Mouse (Mus musculus) spleen, embryonic (tissue): ENCODE data around the gene Misp.

Experiments
- CTCF ChIA-PET: fragments of 350-600 bp; sonication (Branson Sonifier 250); formaldehyde crosslinking; loops from one replicate; lab custom pipeline; 2022; lab: Charles Lee

Gene Misp

GRCm38 (mm10) chr10:79820782-79821181 is at the start of gene Misp:
Gene Misp, plus strand, starts transcription at chr10:79820989.
- CTCF ChIA-PET, result interaction anchor here (0.6 to 0.8 kb wide), 2 partner anchors 9 to 107 kb away, joined by 4 read pairs; no protein-coding TSS in a partner anchor

DNA sequence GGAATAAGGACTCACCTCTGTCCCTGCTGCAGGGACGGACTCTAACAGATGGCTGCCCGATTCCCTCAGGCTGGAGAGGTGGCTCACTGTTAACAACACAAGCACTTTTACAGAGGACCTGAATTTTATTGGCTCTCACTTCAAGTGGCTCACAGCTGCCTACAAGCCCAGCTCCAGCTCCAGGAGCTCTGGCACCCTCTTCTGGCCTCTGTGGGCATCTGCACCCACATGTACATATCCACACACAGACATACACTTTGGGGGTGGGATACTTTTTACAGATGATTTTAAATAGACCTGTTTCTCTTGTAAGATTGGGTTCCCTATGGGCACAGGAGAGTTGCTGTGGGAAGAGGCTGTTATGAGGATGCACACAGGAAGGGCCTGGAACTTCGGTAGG is 48.5 kb upstream of the Misp start:
- CTCF ChIA-PET, result no interaction called here

DNA sequence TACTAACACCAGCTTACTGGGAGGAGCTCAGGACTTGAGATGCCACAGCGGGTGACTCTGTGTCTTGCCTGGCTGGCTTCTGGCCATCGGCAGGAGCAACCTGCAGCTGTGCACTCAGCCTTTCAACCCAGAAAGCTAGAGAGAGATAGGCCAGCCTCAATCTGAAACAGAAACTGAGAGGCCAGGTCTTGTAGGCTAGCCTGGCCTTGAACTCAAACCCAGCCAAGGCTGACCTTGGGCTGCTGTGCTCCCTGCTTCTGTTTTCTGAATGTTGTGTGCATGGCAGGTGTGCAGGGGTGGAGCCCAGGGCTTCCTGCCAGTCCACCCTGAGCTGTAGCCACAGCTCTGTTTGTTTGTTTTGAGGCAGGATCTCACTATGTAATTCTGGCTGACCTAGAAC is 47.6 kb upstream of the Misp start:
- CTCF ChIA-PET, result no interaction called here

- CTCF ChIA-PET, result interaction anchor here (0.7 to 1.1 kb wide), 2 partner anchors 11 to 1557 kb away, joined by 4 to 15 read pairs; no protein-coding TSS in a partner anchor
Observed at GRCm38 (mm10) chr10:79774486-79775279, 46.1 kb upstream of the Misp start.

DNA sequence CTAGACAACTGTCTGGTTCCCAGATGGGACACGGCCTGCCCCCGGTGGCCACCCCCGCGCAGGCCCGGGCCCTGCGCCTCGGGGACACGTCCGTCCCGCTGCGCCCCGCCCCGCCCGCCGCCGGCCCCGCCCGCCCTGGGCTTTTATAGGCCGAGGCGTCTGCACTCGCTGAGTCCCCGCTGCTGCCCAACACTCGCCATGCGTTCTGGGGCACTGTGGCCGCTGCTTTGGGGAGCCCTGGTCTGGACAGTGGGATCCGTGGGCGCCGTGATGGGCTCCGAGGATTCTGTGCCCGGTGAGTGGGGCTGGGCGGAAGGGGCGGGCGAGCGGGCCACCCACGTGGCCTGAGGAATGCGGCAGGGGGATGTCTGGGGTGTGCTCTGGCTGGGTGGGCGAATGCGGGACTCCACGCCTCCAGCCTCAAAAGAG is 43.7 kb upstream of the Misp start, which contains the start of gene Fstl3:
Fstl3 (plus strand) TSS at position 170 of the 429 bp plus-strand sequence.
- CTCF ChIA-PET, result interaction anchor here (2.5 kb wide), 1 partner anchor 9 kb away, joined by 17 read pairs; the partner anchor contains the start of gene Rnf126

DNA sequence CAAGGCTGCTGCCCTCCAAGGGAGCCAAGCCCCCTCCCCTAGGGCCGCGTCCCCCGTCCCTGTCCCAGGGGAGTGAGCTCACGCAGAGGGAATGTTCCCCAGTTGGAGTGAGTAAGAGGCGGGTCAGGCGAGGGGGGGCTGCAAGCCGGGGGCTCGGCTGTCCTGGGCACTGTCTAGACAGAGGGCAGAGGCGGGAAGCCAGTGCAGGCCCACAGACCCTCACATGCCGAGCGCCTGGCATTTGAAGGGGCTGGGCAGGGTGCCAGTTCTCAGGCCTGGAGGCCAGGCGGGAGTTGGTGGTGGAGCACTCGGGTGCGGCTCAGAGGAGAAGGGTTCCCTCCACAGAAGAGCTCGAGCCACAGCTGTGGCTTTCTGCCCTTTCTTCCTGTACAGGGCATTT is 42.8 kb upstream of the Misp start:
- CTCF ChIA-PET, result interaction anchor here (0.6 to 2.5 kb wide), 3 partner anchors 10 to 70 kb away, joined by 3 to 17 read pairs (median 3); partner anchors contain the start of genes Palm and Rnf126

DNA sequence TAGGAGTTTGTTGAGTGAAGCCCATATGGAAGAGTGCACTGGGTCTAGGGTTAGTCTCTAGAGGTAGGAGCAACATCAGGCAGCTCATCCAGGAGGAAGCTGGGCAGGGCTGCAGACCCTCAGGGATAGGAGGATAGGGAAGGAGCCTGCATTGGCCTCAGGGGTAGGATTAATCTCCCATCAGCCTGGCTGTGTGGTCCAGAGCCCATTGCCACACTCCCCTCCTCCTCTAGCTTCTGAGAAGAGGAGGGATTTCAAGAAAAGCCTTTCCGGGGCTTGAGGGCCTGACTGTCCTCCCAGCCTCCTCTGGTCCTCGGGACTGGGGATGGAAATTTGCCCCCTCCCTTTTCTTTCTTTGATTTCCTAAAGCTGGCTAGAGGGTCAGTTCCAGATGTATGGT is 41.6 kb upstream of the Misp start:
- CTCF ChIA-PET, result interaction anchor here (2.5 kb wide), 1 partner anchor 11 kb away, joined by 17 read pairs; the partner anchor contains the start of gene Rnf126

- CTCF ChIA-PET, result interaction anchor here (0.9 to 2.5 kb wide), 2 partner anchors 11 to 12 kb away, joined by 3 to 17 read pairs; partner anchors contain the start of gene Rnf126
Observed at GRCm38 (mm10) chr10:79779784-79780663, 40.8 kb upstream of the Misp start.

DNA sequence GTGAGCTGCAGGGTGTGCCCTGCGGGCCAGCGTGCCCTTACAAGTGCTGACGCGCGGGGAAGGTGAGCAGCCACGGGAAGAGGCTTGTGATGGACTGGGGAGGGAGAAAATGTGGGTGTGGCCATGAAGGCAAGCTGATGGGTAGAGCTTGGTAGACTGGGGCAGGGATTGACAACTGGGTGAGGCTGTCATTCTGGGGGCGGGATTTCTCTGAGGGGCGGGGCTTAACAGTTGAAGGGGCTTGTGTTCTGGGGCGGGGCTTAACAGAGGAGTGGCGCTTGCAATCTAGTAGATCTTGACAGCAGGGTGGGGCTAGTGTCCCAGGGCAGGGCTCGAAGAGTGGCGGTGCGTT is 40.1 kb upstream of the Misp start:
- CTCF ChIA-PET, result interaction anchor here (0.9 kb wide), 1 partner anchor 11 kb away, joined by 3 read pairs; no protein-coding TSS in a partner anchor

GRCm38 (mm10) chr10:79781139-79781538 is 39.6 kb upstream of the Misp start:
- CTCF ChIA-PET, result no interaction called here

DNA sequence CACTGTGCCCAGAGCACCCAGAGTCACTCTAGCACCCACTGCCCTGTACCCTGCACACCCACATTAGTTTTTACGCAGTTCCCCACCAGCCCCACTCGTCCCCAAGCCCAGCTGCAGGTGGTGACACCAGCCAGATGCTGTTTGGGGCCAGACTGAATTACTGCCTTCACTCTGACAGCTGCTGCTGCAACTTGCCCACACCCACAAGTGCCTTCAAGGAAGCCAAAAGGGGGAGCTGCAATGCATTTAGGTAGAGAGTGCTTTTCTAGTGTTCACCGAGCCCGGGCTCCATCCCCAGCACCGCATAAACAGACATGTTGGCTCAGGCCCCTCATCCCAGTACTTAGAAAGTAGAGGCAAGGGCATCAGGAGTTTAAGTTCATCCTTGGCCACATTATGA is 38.8 kb upstream of the Misp start:
- CTCF ChIA-PET, result interaction anchor here (0.7 kb wide), 1 partner anchor 18 kb away, joined by 3 read pairs; no protein-coding TSS in a partner anchor

- CTCF ChIA-PET, result interaction anchor here (0.6 to 0.8 kb wide), 2 partner anchors 10 to 71 kb away, joined by 3 to 4 read pairs; partner anchors contain the start of gene Palm
Observed at GRCm38 (mm10) chr10:79783050-79783449, 37.7 kb upstream of the Misp start.

DNA sequence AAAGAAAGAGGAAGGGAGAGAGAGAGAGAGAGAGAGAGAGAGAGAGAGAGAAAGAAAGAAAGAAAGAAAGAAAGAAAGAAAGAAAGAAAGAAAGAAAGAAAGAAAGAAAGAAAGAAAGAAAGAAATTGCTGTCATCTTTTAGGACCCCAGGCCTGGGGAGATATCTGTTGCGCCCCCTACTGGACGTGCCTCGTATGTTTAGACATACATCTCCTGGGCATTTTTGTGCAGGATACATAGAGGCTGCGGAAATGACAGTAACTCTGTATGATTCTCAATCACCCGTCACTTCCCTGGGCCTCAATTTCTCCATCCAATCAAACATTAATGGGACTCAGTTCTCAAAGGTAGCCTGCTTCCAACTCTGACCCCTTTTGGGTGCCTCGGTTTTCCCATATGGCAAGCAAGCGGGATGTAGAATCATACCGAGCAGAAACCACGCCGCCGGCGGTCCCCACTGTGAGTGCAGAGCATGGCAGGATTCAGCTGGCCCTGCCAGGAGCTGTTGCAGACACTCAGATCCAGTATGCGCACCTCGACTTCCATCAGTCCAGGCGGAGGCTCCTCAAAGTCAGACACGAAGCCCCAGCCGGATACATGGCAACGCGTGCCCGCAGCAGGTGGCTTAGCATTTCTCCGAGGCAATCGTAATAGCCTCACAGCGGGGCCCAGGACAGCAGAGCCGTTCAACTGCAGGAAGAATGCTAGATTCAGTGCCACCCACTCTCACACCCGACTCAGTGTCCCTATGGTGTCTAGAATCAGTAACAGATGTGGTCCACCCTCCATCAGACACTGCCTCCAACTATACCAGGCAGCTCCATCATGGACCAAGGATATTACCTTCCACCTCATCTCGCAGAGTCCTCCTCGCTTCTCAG is 36.6 kb upstream of the Misp start:
- CTCF ChIA-PET, result interaction anchor here (0.7 to 1.2 kb wide), 3 partner anchors 9 to 87 kb away, joined by 3 to 11 read pairs (median 3); partner anchors contain the start of gene Palm

DNA sequence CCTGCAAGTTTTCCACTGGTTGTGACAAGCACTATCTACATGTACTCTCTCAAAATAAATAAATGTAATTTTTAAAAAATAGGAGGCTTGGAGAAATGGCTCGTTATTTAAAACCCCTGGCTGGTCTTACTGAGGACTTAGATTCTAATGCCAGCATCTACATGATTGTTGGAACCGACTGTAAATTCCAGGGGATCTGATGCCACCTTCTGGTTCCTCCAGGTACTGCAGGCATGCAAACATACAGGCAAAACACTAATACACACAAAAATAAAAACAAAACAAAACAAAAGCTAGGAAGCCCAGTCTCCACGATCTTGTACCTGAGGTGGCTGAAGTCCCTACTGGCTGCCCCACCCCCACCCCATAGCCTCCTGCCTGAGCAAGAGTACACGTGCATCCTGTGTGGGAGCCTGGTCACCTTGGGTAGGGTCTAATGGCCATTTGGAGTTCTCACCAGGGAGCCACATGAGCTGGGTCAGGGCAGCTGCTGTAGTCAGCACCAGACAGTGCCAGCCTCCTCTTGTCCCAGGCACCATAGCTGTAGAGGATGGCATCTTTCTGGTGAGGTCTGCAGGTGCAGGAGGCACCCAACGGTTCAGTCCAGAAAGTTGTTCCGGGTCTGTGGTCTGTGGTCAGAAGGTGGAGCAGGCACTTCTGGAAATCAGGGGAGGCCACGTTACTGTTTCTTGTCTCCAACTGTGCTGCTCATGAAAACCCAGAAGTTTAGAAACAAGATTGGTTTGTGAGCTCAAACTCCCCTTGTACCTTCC is 32.2 kb upstream of the Misp start:
- CTCF ChIA-PET, result interaction anchor here (0.7 to 2.0 kb wide), 5 partner anchors 20 to 1604 kb away, joined by 3 to 8 read pairs (median 3); partner anchors contain the start of gene Rnf126

GRCm38 (mm10) chr10:79789581-79789980 is 31.2 kb upstream of the Misp start:
- CTCF ChIA-PET, result interaction anchor here (0.6 to 2.0 kb wide), 4 partner anchors 21 to 135 kb away, joined by 3 to 8 read pairs (median 4); partner anchors contain the start of gene Rnf126

- CTCF ChIA-PET, result interaction anchor here (1.2 kb wide), 1 partner anchor 10 kb away, joined by 3 read pairs; no protein-coding TSS in a partner anchor
Observed at GRCm38 (mm10) chr10:79790861-79791260, 29.9 kb upstream of the Misp start, which contains the start of gene Prss57. Gene Prss57, minus strand, starts transcription at chr10:79790961.

GRCm38 (mm10) chr10:79792339-79793040 is 28.3 kb upstream of the Misp start:
- CTCF ChIA-PET, result interaction anchor here (0.8 to 0.9 kb wide), 2 partner anchors 9 to 37 kb away, joined by 3 to 4 read pairs; no protein-coding TSS in a partner anchor

DNA sequence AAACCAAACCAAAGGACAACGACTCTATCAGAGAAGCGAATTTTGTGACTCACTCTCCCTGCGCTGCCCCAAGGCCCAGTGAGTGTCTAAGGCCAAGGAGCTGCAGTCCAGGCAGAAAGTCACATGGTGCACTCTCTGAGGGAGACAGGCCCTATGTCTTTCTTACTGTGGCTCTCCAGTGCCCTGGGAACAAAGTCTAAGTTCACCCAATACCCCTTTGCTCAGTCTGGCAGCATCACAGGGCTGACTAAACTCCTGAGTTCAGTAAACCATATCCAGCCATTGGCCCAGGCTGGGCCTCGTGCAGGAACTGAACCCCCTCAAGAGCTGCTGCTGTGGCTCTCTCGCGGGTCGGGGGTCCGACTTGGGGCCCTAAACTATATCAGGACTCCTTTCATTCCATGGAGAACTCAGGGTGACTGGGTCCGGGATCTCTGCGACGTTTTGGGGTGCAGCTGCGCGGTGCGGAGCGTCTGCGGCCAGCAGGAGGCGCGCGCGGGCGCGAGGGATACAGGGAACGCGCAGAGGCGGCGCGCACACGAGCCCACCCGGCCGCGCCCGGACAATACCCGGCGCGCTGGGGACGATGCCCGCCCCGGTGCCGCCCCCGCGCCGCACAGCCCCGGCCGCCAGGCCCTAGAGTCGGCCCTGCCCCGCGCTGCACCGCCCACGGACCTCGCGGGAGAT is 27.6 kb upstream of the Misp start, which contains the start of gene Palm:
Palm (plus strand) TSS at position 522 of the 687 bp plus-strand sequence.
- CTCF ChIA-PET, result interaction anchor here (0.6 to 1.1 kb wide), 4 partner anchors 10 to 122 kb away, joined by 3 to 10 read pairs (median 4); no protein-coding TSS in a partner anchor
